Mouse (Mus musculus): ENCODE results near the gene Antxrl.

DNA sequence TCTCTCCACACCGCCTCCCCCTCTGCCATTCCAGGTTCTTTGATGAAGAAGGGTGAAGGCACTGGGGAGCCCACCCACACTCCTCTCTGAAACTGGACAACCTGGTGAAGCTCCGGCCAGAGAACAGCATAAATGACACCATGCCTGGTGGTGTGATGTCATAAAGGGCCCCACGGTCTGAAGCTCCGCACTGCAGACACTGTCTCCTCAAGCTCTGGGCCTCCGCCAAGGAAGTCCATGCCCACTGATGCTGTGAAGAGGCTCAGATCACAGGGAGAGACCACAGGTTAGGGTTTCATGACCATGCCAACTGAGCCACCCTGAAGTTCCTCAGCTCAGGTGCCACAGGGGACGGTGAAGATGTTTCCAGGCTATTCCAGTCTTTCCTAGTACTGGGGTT, at the start of gene Antxrl:
- TF ChIP-seq CTCF (IDR thresholded peaks at IDR 0.05; ENCODE audit: low read depth) (no peak), EP300 (optimal IDR thresholded peaks at IDR 0.05) (no peak)
